Mouse (Mus musculus) cerebellum, adult 2 months (tissue): ENCODE measurements around the gene Prdm11.
A peak's percentile ranks its signal among the peaks of the same experiment; 100 is the strongest.

ENCODE experiments used
- CTCF ChIP-seq: fragments of 200-500 bp; IDR thresholded peaks from 2 replicates; pipeline ENCODE4 v1.5.1; 2011; ENCODE audit warnings: low read depth, mild to moderate bottlenecking, control low read depth, low read length, moderate library complexity, borderline replicate concordance; ENCODE audit not compliant: insufficient read depth
- POLR2A ChIP-seq: fragments of 200-500 bp; IDR thresholded peaks from 2 replicates; pipeline ENCODE4 v1.6.1; 2011; ENCODE audit warnings: low read length, control low read depth, borderline replicate concordance; ENCODE audit not compliant: insufficient read depth

GRCm38 (mm10) chr2:93063347-93063746 lies 17.4 kb upstream of the Prdm11 start:
- TF ChIP-seq POLR2A (no peak), CTCF (peak; percentile 76)
